Mouse (Mus musculus) stomach, embryonic 15.5 days (tissue): ENCODE measurements around the gene Gkap1. TPM values are rescaled to one million over a fixed set of nuclear protein-coding genes. Genes with fewer than 3 reads are reported as not detected.

Experiments
- ATAC-seq: fragments of 200-750 bp; cut with Nextera tagmentation; 2 replicates; pipeline ENCODE4 v1.8.0; 2017; ENCODE audit warnings: low read depth, moderate number of reproducible peaks, moderate TSS enrichment; ENCODE audit not compliant: insufficient read depth, low FRiP score
- H3K27ac ChIP-seq: fragments of 300-500 bp; sonication (generic); 2 replicates; pipeline ENCODE4 v1.5.1; 2015; ENCODE audit warnings: mild to moderate bottlenecking, inconsistent platforms
- H3K27me3 ChIP-seq: fragments of 300-500 bp; sonication (generic); replicated peaks from 2 replicates; pipeline ENCODE4 v1.6.1; 2015; ENCODE audit warnings: inconsistent platforms
- H3K36me3 ChIP-seq: fragments of 300-500 bp; sonication (generic); 2 replicates; pipeline ENCODE4 v1.6.1; 2015; ENCODE audit warnings: inconsistent platforms
- H3K4me1 ChIP-seq: fragments of 300-500 bp; sonication (generic); 2 replicates; pipeline ENCODE4 v1.6.1; 2015; ENCODE audit warnings: inconsistent platforms
- H3K4me2 ChIP-seq: fragments of 300-500 bp; sonication (generic); 2 replicates; pipeline ENCODE4 v1.6.1; 2015; ENCODE audit warnings: mild to moderate bottlenecking, inconsistent platforms
- H3K4me3 ChIP-seq: fragments of 300-500 bp; sonication (generic); replicated peaks from 2 replicates; pipeline ENCODE4 v1.5.1; 2015; ENCODE audit warnings: inconsistent platforms
- H3K9ac ChIP-seq: fragments of 300-500 bp; sonication (generic); 2 replicates; pipeline ENCODE4 v1.6.1; 2015; ENCODE audit warnings: inconsistent platforms
- H3K9me3 ChIP-seq: fragments of 300-500 bp; sonication (generic); 2 replicates; pipeline ENCODE4 v1.6.1; 2016; ENCODE audit warnings: inconsistent platforms
- WGBS: fragments of 180-500 bp; shearing (Covaris S2); methylation state at CpG from one replicate; pipeline ENCODE4 v1.1.7; 2015; 5-methylcytosine and 5-hydroxymethylcytosine counted together
- polyA plus RNA-seq: library from polyadenylated mRNA; unstranded; fragments of >200 nt; fragmentation: Nextera tagmentation; extraction: Ambion mirVana; gene quantifications from 2 replicates; pipeline ENCODE4 v1.2.1, GENCODE M21; 2015

Gene Gkap1
- polyA plus RNA-seq, 1 experiment from 2014 or later, result 28.6 TPM

DNA sequence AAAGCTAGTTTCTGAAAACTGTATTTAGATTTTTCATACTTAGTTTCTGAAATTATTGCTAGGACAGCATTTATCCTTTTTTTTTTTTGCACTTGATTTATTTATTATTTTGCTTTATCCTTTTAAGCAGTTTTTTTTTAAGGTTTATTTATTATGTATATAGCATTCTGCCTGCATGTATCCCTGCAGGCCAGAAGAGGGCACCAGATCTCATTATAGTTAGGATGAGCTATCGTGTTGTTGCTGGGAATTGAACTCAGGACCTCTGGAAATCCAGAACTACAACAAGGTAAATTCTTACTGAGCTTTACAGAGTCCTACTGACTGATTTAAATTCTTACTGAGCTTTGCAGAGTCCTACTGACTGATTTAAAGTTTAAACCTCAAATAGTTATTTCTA lies 22.2 kb downstream of the Gkap1 start:
- no peak overlapping the region for H3K9ac ChIP-seq
- H3K9me3 ChIP-seq, result no peaks in the 10 kb centered on the region
- H3K4me2 ChIP-seq, result no peak overlapping the region
- H3K4me1 ChIP-seq, result no peaks in the 10 kb centered on the region
- H3K36me3 ChIP-seq, result no peaks in the 10 kb centered on the region; the same call in 1 of the 2 replicates
- H3K27ac ChIP-seq, result no peak overlapping the region
- no peaks in the 10 kb centered on the region for H3K27me3 ChIP-seq
- no peak overlapping the region for H3K4me3 ChIP-seq
- no peak for ATAC-seq
- WGBS, result 93% methylated on average over 1 of the region's 1 CpGs

DNA sequence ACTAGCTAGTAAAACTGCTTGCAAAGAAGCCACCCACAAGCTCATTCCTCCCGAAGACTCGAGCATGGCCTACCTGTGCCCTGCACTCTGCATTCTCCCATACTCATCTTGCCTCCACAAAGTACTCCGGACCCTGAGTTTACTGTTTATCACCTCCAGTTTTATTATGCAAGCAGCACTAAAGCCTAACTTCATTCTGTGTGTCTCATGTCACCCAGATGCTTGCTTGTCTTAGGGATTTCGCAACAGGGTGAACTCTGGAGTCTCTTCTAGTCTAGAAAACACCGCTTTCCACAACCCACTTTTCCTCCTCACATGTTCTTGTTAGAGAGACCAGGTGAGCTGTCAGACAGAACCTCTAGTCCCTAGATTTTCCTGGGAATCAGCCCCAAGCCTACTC lies 26.5 kb downstream of the Gkap1 start:
- Histone ChIP-seq H3K4me2 (no peak overlapping the region), H3K9me3 (no peaks in the 10 kb centered on the region), H3K4me3 (no peak overlapping the region), H3K36me3 (no peaks in the 10 kb centered on the region; the same call in 1 of the 2 replicates), H3K27me3 (no peaks in the 10 kb centered on the region), H3K4me1 (no peaks in the 10 kb centered on the region), H3K27ac (no peak overlapping the region), H3K9ac (no peak overlapping the region)
- 92% methylated on average over 5 of the region's 5 CpGs for WGBS
- no peak for ATAC-seq

DNA sequence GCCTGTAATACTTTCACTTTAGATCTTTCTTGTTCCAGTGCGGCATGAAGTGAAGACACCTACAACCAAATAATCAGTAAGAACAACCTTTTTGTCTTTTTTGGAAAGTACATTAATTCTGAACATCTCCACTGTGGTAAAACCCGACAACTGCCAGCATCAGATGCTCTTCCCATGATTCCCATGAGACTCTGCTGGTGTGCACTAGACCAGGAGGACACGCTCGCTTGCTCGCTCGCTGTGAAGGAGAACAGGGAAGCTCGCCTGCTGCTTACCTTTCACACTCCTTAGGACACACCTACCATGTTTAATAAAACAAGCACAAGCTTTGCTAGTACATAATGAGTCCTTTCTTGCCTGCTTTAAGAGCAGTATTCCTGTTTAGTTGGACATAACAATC lies 39.0 kb downstream of the Gkap1 start:
- Histone ChIP-seq H3K27me3 (no peaks in the 10 kb centered on the region), H3K4me3 (no peak overlapping the region), H3K4me2 (no peak overlapping the region), H3K9me3 (no peaks in the 10 kb centered on the region), H3K36me3 (peaks cover 4% of the 10 kb centered on the region; the same call in 1 of the 2 replicates), H3K27ac (no peak overlapping the region), H3K4me1 (no peaks in the 10 kb centered on the region), H3K9ac (no peak overlapping the region)
- 92% methylated on average over 7 of the region's 7 CpGs for WGBS
- ATAC-seq, result no peak

DNA sequence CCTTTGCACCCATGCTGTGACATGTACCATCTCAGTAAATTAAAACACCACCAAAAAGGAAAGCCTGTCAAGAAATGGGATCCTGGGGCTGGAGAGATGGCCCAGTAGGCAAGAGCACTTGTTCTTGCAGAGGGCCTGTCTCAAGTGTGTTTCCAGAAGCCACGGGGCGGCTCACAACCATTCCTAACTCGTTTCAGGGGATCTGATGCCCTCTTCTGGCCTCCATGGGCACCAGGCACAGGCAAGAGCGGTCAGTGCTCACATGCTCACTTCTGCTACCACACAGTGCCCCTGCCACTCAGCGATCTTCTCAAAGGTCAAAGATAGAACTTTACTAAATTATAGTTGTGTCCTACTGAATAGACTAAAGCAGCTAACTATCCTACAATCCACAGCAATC lies 42.9 kb downstream of the Gkap1 start:
- Histone ChIP-seq H3K27ac (no peak overlapping the region), H3K9me3 (no peaks in the 10 kb centered on the region), H3K36me3 (peaks cover 4% of the 10 kb centered on the region; the same call in 1 of the 2 replicates), H3K27me3 (no peaks in the 10 kb centered on the region), H3K4me2 (no peak overlapping the region), H3K9ac (no peak overlapping the region), H3K4me1 (no peaks in the 10 kb centered on the region), H3K4me3 (no peak overlapping the region)
- ATAC-seq, result no peak
- WGBS, result 38% methylated on average over 5 of the region's 5 CpGs

DNA sequence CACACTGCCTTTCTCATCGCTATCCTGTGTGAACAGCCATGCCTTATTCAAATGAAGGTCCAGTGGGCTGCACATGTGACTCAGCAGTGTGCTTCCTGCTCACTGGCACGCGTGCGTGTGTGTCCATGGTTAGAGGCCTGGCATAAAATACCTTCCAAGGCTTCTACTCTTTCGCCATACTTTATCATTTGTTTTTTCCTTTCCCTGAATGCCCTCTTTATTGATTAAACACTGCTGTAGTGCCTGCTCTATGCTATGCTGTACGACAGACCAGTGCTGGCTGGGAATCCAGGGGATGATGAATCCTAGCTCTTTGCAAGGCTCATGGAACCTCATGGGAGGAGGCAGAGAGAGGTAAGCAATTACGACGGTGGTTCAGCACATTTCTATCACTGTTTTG lies 43.4 kb downstream of the Gkap1 start:
- H3K9ac ChIP-seq, result no peak overlapping the region
- no peaks in the 10 kb centered on the region for H3K9me3 ChIP-seq
- no peak for ATAC-seq
- peaks cover 4% of the 10 kb centered on the region; the same call in 1 of the 2 replicates for H3K36me3 ChIP-seq
- 82% methylated on average over 8 of the region's 8 CpGs for WGBS
- H3K27me3 ChIP-seq, result no peaks in the 10 kb centered on the region
- no peak overlapping the region for H3K4me3 ChIP-seq
- no peaks in the 10 kb centered on the region for H3K4me1 ChIP-seq
- H3K4me2 ChIP-seq, result no peak overlapping the region
- H3K27ac ChIP-seq, result no peak overlapping the region

DNA sequence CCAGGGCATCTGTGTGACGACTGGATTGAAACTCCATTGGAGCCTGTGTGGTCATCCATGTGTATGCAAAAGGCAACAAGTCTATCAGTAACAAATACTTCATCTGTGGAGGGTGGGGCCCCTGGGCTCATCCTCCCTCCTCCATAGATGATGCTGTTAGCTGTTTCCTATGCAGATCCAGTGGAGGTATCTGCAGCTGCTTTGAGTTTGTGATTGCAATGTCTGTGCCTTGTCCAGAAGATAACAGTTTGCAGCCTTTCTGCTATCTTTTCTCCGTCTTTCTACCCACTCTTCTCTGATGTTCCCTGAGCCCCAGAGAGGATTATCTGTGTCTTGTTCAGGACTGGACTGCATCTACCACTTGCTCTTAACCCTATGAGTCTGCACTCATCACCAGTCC lies 46.9 kb downstream of the Gkap1 start:
- ATAC-seq, result no peak
- 71% methylated on average over 2 of the region's 2 CpGs for WGBS

DNA sequence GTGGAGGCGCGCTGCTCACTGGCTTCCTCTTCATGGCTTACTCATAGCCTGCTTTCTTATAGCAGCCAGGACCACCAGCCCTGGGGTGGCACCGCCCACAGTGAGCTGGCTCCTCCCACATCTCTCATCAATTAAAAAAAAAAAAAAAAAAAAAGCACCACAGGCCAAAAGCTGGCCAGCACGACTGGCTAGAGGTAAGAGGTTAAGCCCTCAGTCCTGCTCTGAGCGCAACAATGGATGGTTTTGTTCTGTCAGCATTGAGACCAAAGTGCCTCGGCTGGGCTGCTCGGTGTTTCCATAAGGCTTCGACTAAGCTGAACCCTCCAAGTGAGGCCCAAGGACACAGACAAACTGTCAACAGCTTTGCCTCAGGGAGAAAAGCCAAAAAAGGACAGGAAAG lies 49.8 kb downstream of the Gkap1 start:
- H3K27ac ChIP-seq, result no peak overlapping the region
- H3K36me3 ChIP-seq, result no peaks in the 10 kb centered on the region

More for the DNA sequence above, 46.9 kb downstream of the Gkap1 start:
- Histone ChIP-seq H3K4me2 (no peak overlapping the region), H3K4me1 (no peaks in the 10 kb centered on the region), H3K9me3 (no peaks in the 10 kb centered on the region), H3K27me3 (no peaks in the 10 kb centered on the region), H3K4me3 (no peak overlapping the region), H3K9ac (no peak overlapping the region), H3K36me3 (no peaks in the 10 kb centered on the region), H3K27ac (no peak overlapping the region)

DNA sequence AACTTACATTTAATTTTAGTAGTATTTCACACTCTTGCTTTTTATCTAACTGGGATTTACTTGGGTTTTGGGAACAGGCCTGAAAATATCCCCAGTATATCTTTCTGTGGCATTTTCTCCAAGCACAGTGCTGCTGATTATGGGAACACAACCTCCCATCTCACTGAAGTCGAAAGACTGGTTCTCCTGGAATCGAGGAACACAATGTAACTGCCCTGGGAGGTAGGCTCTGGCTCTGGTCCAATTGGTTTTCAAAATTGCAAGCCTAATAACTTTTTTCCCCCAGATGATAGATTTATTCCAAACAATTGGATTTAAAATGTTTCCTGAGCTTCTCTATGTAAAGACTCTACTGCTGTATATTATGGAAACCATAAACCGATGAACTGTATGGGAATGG lies 55.3 kb downstream of the Gkap1 start:
- Histone ChIP-seq H3K9ac (no peak overlapping the region), H3K27ac (no peak overlapping the region), H3K36me3 (no peaks in the 10 kb centered on the region), H3K9me3 (no peaks in the 10 kb centered on the region), H3K4me3 (no peak overlapping the region), H3K4me1 (peaks cover 6% of the 10 kb centered on the region; the same call in 1 of the 2 replicates), H3K27me3 (no peaks in the 10 kb centered on the region), H3K4me2 (no peak overlapping the region)
- ATAC-seq, result no peak
- WGBS, result 46% methylated on average over 3 of the region's 3 CpGs

More for the DNA sequence above, 49.8 kb downstream of the Gkap1 start:
- Histone ChIP-seq H3K9ac (no peak overlapping the region), H3K4me1 (no peaks in the 10 kb centered on the region), H3K9me3 (no peaks in the 10 kb centered on the region), H3K27me3 (no peaks in the 10 kb centered on the region), H3K4me3 (no peak overlapping the region), H3K4me2 (no peak overlapping the region)
- WGBS, result 79% methylated on average over 8 of the region's 8 CpGs
- no peak for ATAC-seq

DNA sequence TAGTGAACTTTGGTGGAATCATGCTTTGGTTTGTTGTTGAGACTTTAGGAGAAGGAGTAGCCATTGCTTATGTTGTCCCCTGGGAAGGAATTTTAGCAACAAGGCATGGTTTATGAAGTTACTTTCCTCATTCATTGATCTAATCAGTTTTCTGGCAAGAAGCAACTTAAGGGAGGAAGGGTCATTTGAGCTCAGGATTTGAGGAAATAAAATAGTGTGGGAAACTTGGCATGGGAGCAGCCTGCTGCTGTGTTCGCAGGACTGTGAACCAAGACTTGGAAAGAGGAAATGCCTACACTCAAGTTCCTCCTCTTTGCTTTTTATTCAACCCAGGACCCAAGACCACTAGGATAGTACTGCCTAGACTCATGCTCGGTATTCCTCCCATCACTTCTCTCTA lies 58.0 kb downstream of the Gkap1 start:
- peaks cover 16% of the 10 kb centered on the region for H3K4me1 ChIP-seq
- no peaks in the 10 kb centered on the region for H3K27me3 ChIP-seq
- H3K4me3 ChIP-seq, result no peak overlapping the region
- no peaks in the 10 kb centered on the region for H3K9me3 ChIP-seq
- no peak overlapping the region for H3K4me2 ChIP-seq
- ATAC-seq, result no peak
- H3K27ac ChIP-seq, result no peak overlapping the region
- no peaks in the 10 kb centered on the region for H3K36me3 ChIP-seq
- WGBS, result 82% methylated on average over 2 of the region's 2 CpGs
- no peak overlapping the region for H3K9ac ChIP-seq

DNA sequence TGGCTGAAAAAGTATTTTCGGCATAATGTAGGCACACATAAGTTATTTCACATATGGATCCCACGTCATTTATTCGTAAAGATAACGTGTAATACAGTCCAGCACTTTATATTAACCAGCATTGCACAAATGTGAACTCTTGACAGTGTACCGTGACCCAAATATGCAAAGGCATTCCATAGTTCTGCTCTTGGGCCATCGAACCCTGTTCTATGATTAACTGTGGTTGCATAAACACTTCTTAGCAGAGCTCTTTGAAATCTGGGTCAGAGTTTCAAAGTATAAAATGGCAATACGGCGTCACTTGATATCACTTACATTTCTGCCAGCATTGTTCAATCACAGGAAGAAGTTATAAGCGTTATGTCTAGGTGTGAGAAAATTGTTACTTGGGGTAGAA lies 59.1 kb downstream of the Gkap1 start:
- Histone ChIP-seq H3K9ac (no peak overlapping the region), H3K4me1 (peaks cover 19% of the 10 kb centered on the region), H3K27me3 (no peaks in the 10 kb centered on the region), H3K4me3 (peak overlapping the region; percentile 97), H3K9me3 (no peaks in the 10 kb centered on the region), H3K4me2 (peak overlapping the region; percentile 79), H3K27ac (peak overlapping the region; percentile 93; the same call in 1 of the 2 replicates), H3K36me3 (no peaks in the 10 kb centered on the region)
- WGBS, result 77% methylated on average over 9 of the region's 9 CpGs
- ATAC-seq, result no peak

DNA sequence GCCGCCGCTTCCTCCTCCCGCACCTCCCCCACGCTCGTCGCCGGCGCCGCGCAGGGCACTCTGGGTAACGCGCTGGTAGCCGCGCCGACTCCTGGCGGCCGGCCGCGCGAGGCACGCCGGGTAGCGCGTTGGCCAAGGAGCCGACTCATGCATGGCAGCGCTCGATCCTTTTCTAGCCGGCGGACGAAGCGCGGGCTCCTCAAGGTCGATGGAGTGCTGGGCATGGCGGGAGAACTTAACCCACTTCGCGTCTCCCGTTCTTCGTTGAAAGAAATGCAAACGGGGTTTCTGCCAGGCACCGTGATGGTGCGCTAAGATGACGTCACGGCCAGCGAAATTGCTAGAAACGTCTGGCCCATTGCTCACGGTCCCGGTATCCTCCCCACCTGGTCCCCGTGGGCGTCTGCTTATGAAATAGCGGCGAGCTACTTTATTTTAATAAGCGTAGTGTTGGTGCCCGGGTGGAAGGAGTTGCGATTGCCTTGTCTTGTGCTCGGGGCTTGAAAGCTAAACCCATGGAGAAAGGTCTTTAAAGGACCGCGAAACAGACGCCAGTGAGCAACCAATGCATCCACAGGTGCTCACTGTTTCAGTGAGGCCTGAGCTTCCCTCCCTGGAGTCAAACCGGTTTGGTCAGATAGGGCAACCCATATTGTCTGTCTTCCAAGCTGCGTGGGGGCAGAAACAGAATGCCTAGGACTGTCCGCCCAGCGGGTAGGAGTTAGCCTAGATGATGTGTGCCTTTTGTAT lies 59.7 kb downstream of the Gkap1 start, which contains the start of gene Ubqln1:
Gene Ubqln1 (minus strand): TSS at position 62 of the 750 bp plus-strand sequence.
- Histone ChIP-seq H3K9ac (peak within 1 kb of the TSS; percentile 99), H3K4me3 (peak within 1 kb of the TSS; percentile 97), H3K27me3 (no peaks in the 10 kb centered on the region), H3K36me3 (no peaks in the 10 kb centered on the region), H3K27ac (peak within 1 kb of the TSS; percentile 93), H3K4me2 (peak within 1 kb of the TSS; percentile 79), H3K4me1 (peaks cover 19% of the 10 kb centered on the region), H3K9me3 (no peaks in the 10 kb centered on the region)
- WGBS, result 2% methylated on average over 62 of the region's 62 CpGs
- peak; percentile 89 for ATAC-seq

DNA sequence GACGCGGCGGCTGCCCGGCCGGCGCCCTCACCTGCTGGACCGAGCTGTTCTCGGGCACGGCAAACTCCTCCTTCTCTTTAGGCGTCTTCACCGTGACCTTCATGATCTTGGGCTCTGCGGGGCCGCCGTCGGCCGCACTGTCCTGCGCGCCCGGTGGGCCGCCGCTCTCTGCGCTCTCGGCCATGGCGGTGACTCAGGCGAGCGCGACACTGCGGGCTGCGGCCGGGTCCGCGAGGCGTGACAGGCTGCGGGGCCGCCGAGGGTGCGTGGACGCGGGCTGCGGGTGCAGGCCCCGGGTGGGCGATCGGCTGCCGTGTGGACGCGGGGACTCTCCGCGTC lies 60.3 kb downstream of the Gkap1 start:
- Histone ChIP-seq H3K27ac (peak overlapping the region; percentile 93), H3K4me2 (peak overlapping the region; percentile 79), H3K9ac (peak overlapping the region; percentile 99), H3K36me3 (no peaks in the 10 kb centered on the region), H3K27me3 (no peaks in the 10 kb centered on the region), H3K4me1 (peaks cover 19% of the 10 kb centered on the region), H3K4me3 (peak overlapping the region; percentile 97), H3K9me3 (no peaks in the 10 kb centered on the region)
- under 1% methylated on average over 48 of the region's 48 CpGs for WGBS
- ATAC-seq, result peak; percentile 67
